Mouse (Mus musculus) stomach, embryonic 14.5 days (tissue): Measurements from ENCODE around the gene Ust. TPM values are rescaled to one million over a fixed set of nuclear protein-coding genes. Genes with fewer than 3 reads are reported as not detected.
"Not testable (repeated sequence)": the region's sequence is repeated elsewhere in the genome, so short reads cannot be mapped to it uniquely, and the experiment has no call there.

Experiments used
- ATAC-seq: fragments of 200-750 bp; cut with Nextera tagmentation; 2 replicates; pipeline ENCODE4 v1.8.0; 2017; ENCODE audit warnings: low read depth, moderate TSS enrichment; ENCODE audit not compliant: insufficient number of reproducible peaks, insufficient read depth, low FRiP score
- H3K27ac ChIP-seq: fragments of 300-500 bp; sonication (generic); 2 replicates; pipeline ENCODE4 v1.5.1; 2014; ENCODE audit warnings: mild to moderate bottlenecking, low read length, moderate library complexity, mixed read lengths
- H3K27me3 ChIP-seq: fragments of 300-500 bp; sonication (generic); 2 replicates; pipeline ENCODE4 v1.6.1; 2014; ENCODE audit warnings: low read length, control low read depth, mixed read lengths; ENCODE audit not compliant: control insufficient read depth, insufficient read depth
- H3K36me3 ChIP-seq: fragments of 300-500 bp; sonication (generic); 2 replicates; pipeline ENCODE4 v1.6.1; 2014; ENCODE audit warnings: mild to moderate bottlenecking, control low read depth, low read length, moderate library complexity, mixed read lengths; ENCODE audit not compliant: control insufficient read depth, insufficient read depth
- H3K4me1 ChIP-seq: fragments of 300-500 bp; sonication (generic); 2 replicates; pipeline ENCODE4 v1.6.1; 2014; ENCODE audit warnings: low read length, control low read depth, mixed read lengths; ENCODE audit not compliant: control insufficient read depth, insufficient read depth
- H3K4me2 ChIP-seq: fragments of 300-500 bp; sonication (generic); replicated peaks from 2 replicates; pipeline ENCODE4 v1.6.1; 2014; ENCODE audit warnings: low read depth, low read length, control low read depth
- H3K4me3 ChIP-seq: fragments of 300-500 bp; sonication (generic); 2 replicates; pipeline ENCODE4 v1.5.1; 2014; ENCODE audit warnings: low read depth, low read length, control low read depth
- H3K9ac ChIP-seq: fragments of 300-500 bp; sonication (generic); replicated peaks from 2 replicates; pipeline ENCODE4 v1.6.1; 2014; ENCODE audit warnings: low read depth, mild to moderate bottlenecking, control low read depth, low read length, moderate library complexity, mixed read lengths
- H3K9me3 ChIP-seq: fragments of 300-500 bp; sonication (generic); 2 replicates; pipeline ENCODE4 v1.6.1; 2016; ENCODE audit warnings: low read depth, low read length, control low read depth; ENCODE audit not compliant: control insufficient read depth
- WGBS: fragments of 180-500 bp; shearing (Covaris S2); extraction: QIAGEN DNeasy Blood & Tissue Kit; methylation state at CpG from one replicate; pipeline ENCODE4 v1.1.7; 2014; 5-methylcytosine and 5-hydroxymethylcytosine counted together
- polyA plus RNA-seq: library from polyadenylated mRNA; unstranded; fragments of >200 nt; fragmentation: Nextera tagmentation; extraction: Ambion mirVana; gene quantifications from 2 replicates; pipeline ENCODE4 v1.2.1, GENCODE M21; 2014

Gene Ust
- polyA plus RNA-seq, result 5.6 and 6.3 TPM in 2 replicates

DNA sequence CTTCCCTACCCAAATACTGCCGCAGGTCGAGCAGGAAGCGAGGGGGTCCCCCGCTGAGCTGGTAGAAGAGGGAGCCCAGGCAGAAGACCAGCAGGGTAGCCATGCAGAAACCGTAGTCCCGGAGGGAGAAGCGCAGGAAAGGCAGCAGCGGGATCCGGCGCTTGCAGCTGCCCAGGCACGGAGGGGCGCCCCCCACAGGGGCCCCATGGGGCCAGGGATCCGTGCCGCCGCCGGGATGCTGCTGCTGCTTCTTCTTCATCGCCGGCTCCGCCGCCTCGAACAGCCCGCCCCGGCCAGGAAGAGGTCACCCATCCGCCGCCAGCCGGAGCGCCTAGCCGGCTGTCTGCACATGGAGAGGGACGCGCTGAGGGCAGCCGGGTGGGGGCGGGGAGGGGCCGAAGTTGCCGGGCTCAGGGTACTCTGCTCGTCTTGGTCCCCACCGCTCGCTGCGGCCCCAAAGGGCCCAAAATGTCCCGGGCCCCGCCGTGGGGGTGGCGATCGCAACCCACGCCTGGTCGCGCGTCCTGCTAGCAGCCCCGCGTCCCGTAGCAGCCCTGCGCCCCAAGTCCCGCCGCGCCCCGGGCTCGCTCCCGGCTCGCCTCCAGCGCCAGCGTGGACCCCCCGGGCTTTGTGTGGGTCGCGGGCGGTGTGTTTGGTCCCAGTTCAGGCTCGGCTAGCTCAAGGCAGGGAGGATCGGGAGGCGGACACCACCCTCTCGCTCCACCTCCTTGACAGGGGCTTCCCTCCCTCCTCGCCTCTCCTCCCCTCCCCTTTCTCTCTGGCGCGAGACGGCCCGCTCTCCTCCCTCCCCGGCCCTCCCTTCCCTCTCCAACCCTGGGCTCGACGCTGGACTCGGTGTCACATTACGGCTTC is at the start of gene Ust:
TSS of gene Ust (minus strand) at position 685 of the 873 bp plus-strand sequence.
- no peaks in the 10 kb centered on the region for H3K27me3 ChIP-seq
- peak within 1 kb of the TSS; percentile 64 for H3K9ac ChIP-seq
- no peaks in the 10 kb centered on the region for H3K9me3 ChIP-seq
- under 1% methylated on average over 57 of the region's 78 CpGs for WGBS
- peak within 1 kb of the TSS; percentile 96 for H3K4me2 ChIP-seq
- peak; percentile 91 for ATAC-seq
- H3K4me3 ChIP-seq, result peak within 1 kb of the TSS; percentile 79
- H3K36me3 ChIP-seq, result no peaks in the 10 kb centered on the region
- H3K4me1 ChIP-seq, result peaks cover 5% of the 10 kb centered on the region; the same call in 1 of the 2 replicates
- peak within 1 kb of the TSS; percentile 75; the same call in 1 of the 2 replicates for H3K27ac ChIP-seq

DNA sequence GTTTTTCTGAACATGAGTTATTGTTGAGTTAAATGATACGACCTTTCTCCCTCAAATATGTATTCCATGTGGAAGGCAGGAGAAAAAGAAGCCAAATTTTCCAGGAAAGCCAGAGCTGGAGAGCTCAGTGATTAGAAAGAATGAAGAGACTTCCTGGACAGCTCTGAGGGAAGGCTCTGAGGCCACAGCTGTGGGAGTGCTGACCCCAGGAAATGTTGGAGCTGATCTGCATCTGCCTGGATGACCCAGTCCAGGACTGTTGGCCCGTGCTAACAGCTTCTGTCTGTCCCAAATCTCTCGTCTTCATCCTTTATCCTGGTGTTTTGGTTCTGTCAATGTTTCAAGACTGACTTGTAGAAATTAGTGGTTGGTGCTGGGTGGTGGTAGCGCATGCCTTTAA is 42.7 kb upstream of the Ust start:
- Histone ChIP-seq H3K9ac (no peak overlapping the region), H3K27me3 (no peaks in the 10 kb centered on the region), H3K4me3 (no peak overlapping the region), H3K4me2 (no peak overlapping the region), H3K27ac (no peak overlapping the region), H3K9me3 (no peaks in the 10 kb centered on the region), H3K4me1 (no peaks in the 10 kb centered on the region), H3K36me3 (no peaks in the 10 kb centered on the region)
- no peak for ATAC-seq
- WGBS, result 62% methylated on average over 4 of the region's 4 CpGs

- not testable (repeated sequence) for H3K27me3 ChIP-seq, H3K27ac ChIP-seq, H3K9me3 ChIP-seq, ATAC-seq, H3K4me2 ChIP-seq, H3K4me3 ChIP-seq, H3K9ac ChIP-seq, H3K4me1 ChIP-seq, H3K36me3 ChIP-seq
- WGBS, result 71% methylated on average over 6 of the region's 6 CpGs
Observed at GRCm38 (mm10) chr10:8559566-8559965, 40.9 kb upstream of the Ust start.

DNA sequence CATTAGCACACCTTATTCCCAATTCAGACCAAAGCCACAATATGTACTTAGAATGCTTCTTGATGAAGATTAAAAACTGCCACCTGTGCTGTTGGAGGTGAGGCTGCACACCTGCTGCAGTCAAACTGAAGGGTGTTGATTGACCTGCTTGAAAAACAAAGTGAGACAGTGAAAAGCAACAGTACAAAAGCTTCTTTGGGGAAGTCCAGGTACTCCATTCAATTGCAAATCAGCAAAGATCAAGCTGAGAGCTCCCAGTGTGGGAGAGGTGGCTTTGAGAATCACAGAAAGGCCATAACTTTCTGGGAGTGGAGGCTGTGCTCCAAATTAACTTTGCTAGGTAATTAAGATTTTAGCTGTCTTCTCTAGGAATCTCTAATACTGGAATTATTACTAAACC is 33.6 kb upstream of the Ust start:
- not testable (repeated sequence) for H3K27me3 ChIP-seq, ATAC-seq, H3K4me3 ChIP-seq, H3K9ac ChIP-seq, H3K27ac ChIP-seq, H3K9me3 ChIP-seq, H3K4me1 ChIP-seq, H3K4me2 ChIP-seq, H3K36me3 ChIP-seq

DNA sequence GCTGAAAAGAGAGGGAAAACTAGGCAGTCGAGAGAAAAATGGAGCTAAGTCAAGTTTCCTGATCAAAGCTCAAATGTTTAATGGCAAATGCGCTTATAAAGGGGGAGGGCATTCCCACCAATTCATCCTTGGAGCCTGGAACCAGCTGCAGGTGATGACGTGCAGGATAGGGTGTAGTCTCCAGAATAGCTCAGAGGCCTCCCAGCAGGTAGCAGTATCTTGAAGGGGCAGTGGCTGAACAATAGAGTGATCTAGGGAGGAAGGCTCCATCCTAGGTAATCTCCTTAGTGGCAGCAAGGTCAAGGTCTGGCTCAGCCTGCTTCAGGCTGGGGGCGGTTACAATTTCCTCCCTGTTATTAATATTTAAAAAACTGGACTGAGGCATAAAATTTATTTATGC is 33.0 kb upstream of the Ust start:
- not testable (repeated sequence) for H3K27me3 ChIP-seq, H3K27ac ChIP-seq, H3K4me2 ChIP-seq, H3K9ac ChIP-seq, H3K9me3 ChIP-seq, H3K4me3 ChIP-seq, ATAC-seq, H3K36me3 ChIP-seq, H3K4me1 ChIP-seq
- 94% methylated on average over 4 of the region's 4 CpGs for WGBS

DNA sequence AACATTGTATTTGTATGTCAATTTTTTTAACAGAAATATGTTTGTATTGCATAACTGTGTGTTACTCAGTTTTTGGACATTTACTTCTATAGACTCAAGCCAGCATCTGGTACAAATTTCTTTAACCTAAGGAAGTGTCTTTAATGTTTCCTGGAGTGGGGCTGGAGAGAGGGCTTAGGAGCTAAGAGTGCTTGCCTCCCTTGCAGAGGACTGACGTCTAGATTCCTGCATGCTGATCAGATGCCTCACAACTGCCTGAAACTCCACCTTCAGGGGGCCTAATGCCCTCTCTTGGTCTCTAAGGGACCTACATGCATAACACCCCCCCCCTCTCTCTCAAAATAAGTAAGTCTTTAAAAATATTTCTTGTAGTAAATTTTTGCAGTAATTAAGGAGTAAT is 22.9 kb upstream of the Ust start:
- Histone ChIP-seq H3K9me3 (no peaks in the 10 kb centered on the region), H3K4me3 (no peak overlapping the region), H3K27ac (no peak overlapping the region), H3K27me3 (no peaks in the 10 kb centered on the region), H3K4me2 (no peak overlapping the region), H3K4me1 (no peaks in the 10 kb centered on the region), H3K9ac (no peak overlapping the region), H3K36me3 (no peaks in the 10 kb centered on the region)
- ATAC-seq, result no peak
- whole genome bisulfite sequencing, result 7% methylated on average over 1 of the region's 1 CpGs

GRCm38 (mm10) chr10:8535445-8535844 is 16.8 kb upstream of the Ust start:
- Histone ChIP-seq H3K4me2 (no peak overlapping the region), H3K9ac (no peak overlapping the region), H3K9me3 (no peaks in the 10 kb centered on the region), H3K36me3 (no peaks in the 10 kb centered on the region), H3K4me1 (no peaks in the 10 kb centered on the region), H3K27me3 (no peaks in the 10 kb centered on the region), H3K4me3 (no peak overlapping the region), H3K27ac (no peak overlapping the region)
- WGBS, result 83% methylated on average over 3 of the region's 3 CpGs
- no peak for ATAC-seq

DNA sequence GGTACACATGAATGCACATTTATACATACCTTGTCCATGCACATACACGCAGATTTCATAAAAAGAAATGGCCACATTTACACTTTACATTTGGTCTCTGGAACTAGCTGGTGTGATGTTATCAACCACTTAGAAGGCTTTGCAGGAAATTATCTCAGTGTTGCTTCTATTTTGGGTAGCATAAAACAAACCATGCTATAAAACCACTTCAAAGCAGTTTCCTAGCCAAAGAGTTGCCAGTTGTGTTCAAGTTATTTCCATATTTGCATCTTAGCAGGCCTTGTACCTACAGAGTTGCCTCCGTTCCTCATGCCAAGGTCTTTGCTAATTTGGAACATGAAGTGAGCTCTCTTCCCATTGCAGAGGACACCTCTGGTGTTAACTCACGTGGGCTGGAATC is 13.0 kb upstream of the Ust start:
- Histone ChIP-seq H3K4me3 (no peak overlapping the region), H3K9ac (no peak overlapping the region), H3K4me1 (no peaks in the 10 kb centered on the region), H3K27ac (no peak overlapping the region), H3K4me2 (no peak overlapping the region), H3K36me3 (no peaks in the 10 kb centered on the region), H3K27me3 (no peaks in the 10 kb centered on the region), H3K9me3 (no peaks in the 10 kb centered on the region)
- ATAC-seq, result no peak
- 86% methylated on average over 3 of the region's 3 CpGs for WGBS
